Mouse (Mus musculus): ENCODE measurements around the gene Rab36. TPM values are rescaled to one million over a fixed set of nuclear protein-coding genes. Genes with fewer than 3 reads are reported as not detected.

Gene Rab36
- polyA plus RNA-seq, 1 experiment from 2014 or later: 11.7 TPM

DNA sequence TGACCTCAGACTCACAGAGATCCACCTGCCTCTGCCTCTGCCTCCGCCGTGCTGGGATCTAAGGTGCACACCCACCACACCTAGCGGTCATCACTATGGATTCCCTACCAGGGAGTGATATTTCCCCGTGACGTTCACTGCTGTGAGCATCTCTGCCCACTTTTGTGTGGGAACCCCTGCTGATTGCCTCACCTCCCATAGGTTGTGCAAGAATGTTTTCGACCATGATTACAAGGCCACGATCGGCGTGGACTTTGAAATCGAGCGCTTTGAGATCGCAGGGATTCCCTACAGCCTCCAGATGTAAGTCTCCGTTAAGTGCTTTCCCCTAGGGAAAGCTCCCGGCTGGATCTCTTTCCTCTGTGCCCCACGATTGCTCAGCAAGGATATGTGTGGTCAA, 9.0 kb downstream of the Rab36 start:
- 92% methylated on average over 15 of the region's 15 CpGs for WGBS
- no peak overlapping the region for H3K4me3 ChIP-seq (replicated peaks)
- no peak overlapping the region for H3K4me2 ChIP-seq
- no peak for ATAC-seq (ENCODE audit: insufficient number of reproducible peaks, insufficient read depth, low FRiP score, low TSS enrichment, low read depth)
- H3K9me3 ChIP-seq: no peaks in the 10 kb centered on the region
- H3K36me3 ChIP-seq: 0 out of 2 replicates have a peak, but pooled peaks cover 12% of the 10 kb centered on the region
- no peaks in the 10 kb centered on the region; the same call in 1 of the 2 replicates for H3K4me1 ChIP-seq (replicated peaks)
- H3K9ac ChIP-seq (replicated peaks): no peak overlapping the region
- H3K27ac ChIP-seq: no peak overlapping the region
- H3K27me3 ChIP-seq: no peaks in the 10 kb centered on the region

DNA sequence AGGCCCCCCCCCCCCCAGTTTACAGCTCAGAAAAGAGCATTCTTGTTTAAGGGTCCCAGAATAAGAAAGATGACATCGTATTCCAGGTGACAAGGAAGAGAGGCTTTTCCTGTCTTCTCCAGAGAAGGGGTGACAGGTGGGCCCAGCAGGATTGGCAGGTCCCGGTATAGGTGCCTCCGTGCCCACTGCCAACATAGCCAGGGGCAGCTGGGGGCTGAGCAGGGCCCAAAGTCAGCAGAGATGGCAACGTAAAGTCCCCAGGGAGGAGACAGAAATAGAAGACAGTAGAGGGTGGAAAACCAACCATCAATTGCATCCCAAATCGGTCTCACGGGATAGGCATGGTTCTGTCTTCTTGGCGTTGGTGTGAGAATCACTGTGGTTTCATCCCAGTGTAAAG, 11.9 kb downstream of the Rab36 start:
- no peak overlapping the region for H3K27ac ChIP-seq
- H3K27me3 ChIP-seq: no peaks in the 10 kb centered on the region
- no peak overlapping the region for H3K4me2 ChIP-seq
- ATAC-seq (ENCODE audit: insufficient number of reproducible peaks, insufficient read depth, low FRiP score, low TSS enrichment, low read depth): no peak
- H3K4me3 ChIP-seq (replicated peaks): no peak overlapping the region
- H3K9ac ChIP-seq (replicated peaks): no peak overlapping the region
- no peaks in the 10 kb centered on the region; the same call in 1 of the 2 replicates for H3K4me1 ChIP-seq (replicated peaks)
- H3K9me3 ChIP-seq: no peaks in the 10 kb centered on the region
- H3K36me3 ChIP-seq: 0 out of 2 replicates have a peak, but pooled peaks cover 12% of the 10 kb centered on the region
- WGBS: 92% methylated on average over 7 of the region's 7 CpGs

DNA sequence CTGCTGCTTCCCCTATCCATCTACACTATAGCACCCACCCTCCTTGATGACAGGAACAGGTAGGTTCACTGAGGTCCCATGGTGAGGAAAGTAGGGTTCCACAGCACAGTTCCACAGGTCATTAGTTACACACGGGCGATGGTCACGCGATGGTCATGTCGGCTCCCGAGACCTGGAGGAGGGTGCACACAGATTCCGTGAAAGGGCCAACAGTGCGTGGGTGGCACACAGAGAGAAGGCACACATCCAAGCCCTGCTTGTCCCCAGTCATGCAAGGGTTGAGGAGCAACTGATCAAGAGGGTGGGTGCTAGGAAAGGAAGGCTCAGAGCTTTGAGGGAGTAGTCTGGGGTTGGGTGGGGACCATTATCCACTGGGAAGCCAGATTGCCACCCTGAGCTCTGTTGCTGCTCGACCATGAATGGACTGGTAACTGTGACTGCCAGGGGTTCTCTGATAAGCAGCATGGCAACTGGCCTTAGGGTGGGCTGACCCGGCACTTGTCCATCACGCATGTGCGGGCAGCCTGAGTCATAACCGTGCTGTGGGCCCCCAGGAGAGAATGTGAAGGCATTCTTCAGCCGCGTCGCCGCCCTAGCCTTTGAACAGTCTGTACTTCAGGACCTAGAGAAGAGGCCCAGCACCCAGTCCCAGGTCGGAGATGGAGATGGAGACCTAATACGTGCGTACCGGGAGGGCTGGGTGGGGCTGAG, 14.7 kb downstream of the Rab36 start:
- Histone ChIP-seq H3K36me3 (0 out of 2 replicates have a peak, but pooled peaks cover 7% of the 10 kb centered on the region), H3K27me3 (no peaks in the 10 kb centered on the region), H3K4me2 (no peak overlapping the region)

DNA sequence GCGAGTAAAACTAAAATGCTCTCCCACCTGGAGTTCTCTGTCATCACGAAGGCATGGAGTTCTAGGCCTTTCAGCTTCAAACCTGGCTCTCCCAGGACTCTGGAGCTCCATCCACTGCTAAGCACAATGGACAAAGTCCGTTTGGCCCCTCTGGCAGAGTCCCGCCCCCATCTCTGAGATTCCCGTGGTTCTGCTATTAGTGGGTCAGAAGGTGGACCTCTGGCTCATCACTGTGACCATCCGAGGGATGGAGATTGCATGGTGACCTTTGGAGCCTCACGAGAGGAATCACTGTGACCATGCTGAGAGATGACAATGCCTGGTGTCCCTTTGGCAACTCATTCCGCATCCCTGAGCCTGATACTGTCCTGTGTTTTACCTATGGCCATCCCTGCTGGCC, 16.0 kb downstream of the Rab36 start:
- 85% methylated on average over 8 of the region's 8 CpGs for WGBS
- H3K36me3 ChIP-seq: 0 out of 2 replicates have a peak, but pooled peaks cover 7% of the 10 kb centered on the region
- no peak overlapping the region for H3K4me2 ChIP-seq
- H3K4me1 ChIP-seq (replicated peaks): no peaks in the 10 kb centered on the region
- no peak overlapping the region for H3K9ac ChIP-seq (replicated peaks)
- no peaks in the 10 kb centered on the region for H3K27me3 ChIP-seq
- H3K9me3 ChIP-seq: no peaks in the 10 kb centered on the region
- ATAC-seq (ENCODE audit: insufficient number of reproducible peaks, insufficient read depth, low FRiP score, low TSS enrichment, low read depth): no peak
- no peak overlapping the region for H3K4me3 ChIP-seq (replicated peaks)
- no peak overlapping the region for H3K27ac ChIP-seq

More for the DNA sequence above, 14.7 kb downstream of the Rab36 start:
- H3K9me3 ChIP-seq: no peaks in the 10 kb centered on the region
- 93% methylated on average over 21 of the region's 21 CpGs for WGBS
- no peaks in the 10 kb centered on the region for H3K4me1 ChIP-seq (replicated peaks)
- no peak overlapping the region for H3K4me3 ChIP-seq (replicated peaks)
- no peak for ATAC-seq (ENCODE audit: insufficient number of reproducible peaks, insufficient read depth, low FRiP score, low TSS enrichment, low read depth)
- H3K9ac ChIP-seq (replicated peaks): no peak overlapping the region
- H3K27ac ChIP-seq: no peak overlapping the region

DNA sequence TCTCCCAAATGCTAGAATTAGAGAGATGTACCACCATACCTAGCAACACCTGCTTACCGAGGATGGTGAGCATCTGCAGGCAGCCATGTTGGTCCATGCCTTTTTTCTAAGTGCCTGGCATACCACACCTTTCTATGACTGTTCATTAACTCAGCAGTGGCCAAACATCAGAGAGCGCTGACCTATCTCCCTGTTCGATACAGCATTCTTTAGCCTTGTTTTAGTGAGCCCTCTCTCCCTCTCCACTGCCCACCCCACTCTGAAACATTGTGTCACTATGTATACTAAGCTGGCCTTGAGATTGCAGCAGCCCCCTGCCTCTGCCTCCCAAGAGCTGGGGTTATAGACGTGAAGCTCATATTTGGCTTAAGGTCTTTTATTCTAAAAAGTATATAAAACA, 16.8 kb downstream of the Rab36 start:
- no peaks in the 10 kb centered on the region for H3K9me3 ChIP-seq
- ATAC-seq (ENCODE audit: insufficient number of reproducible peaks, insufficient read depth, low FRiP score, low TSS enrichment, low read depth): no peak
- no peak overlapping the region for H3K27ac ChIP-seq
- H3K4me1 ChIP-seq (replicated peaks): no peaks in the 10 kb centered on the region
- H3K9ac ChIP-seq (replicated peaks): no peak overlapping the region
- no peak overlapping the region for H3K4me3 ChIP-seq (replicated peaks)
- WGBS: 79% methylated on average over 4 of the region's 4 CpGs
- no peak overlapping the region for H3K4me2 ChIP-seq
- H3K27me3 ChIP-seq: no peaks in the 10 kb centered on the region
- 0 out of 2 replicates have a peak, but pooled peaks cover 2% of the 10 kb centered on the region for H3K36me3 ChIP-seq

DNA sequence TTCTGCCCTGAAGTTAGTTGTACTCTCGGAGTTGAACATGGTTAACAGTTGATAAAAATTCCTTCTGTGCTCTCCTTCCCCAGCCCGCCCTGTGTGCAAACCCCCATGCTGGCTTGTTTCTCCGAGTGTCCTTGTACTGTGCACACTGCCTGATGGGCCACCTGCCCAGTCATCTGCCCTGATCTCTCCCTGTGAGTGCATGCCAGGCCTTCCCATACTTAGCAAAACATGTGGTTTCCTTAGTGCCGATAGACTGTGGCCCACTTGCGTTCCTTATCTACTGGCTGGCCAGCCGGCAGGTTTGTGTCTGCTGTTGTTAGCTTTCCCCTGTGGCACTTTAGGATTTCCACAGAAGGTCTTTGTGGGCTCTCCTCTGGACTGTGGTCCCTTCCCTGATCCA, 17.3 kb downstream of the Rab36 start:
- Histone ChIP-seq H3K4me3 (replicated peaks) (no peak overlapping the region), H3K27me3 (no peaks in the 10 kb centered on the region), H3K27ac (no peak overlapping the region), H3K9ac (replicated peaks) (no peak overlapping the region), H3K4me2 (no peak overlapping the region), H3K4me1 (replicated peaks) (no peaks in the 10 kb centered on the region), H3K36me3 (no peaks in the 10 kb centered on the region), H3K9me3 (no peaks in the 10 kb centered on the region)
- 80% methylated on average over 6 of the region's 6 CpGs for WGBS
- no peak for ATAC-seq (ENCODE audit: insufficient number of reproducible peaks, insufficient read depth, low FRiP score, low TSS enrichment, low read depth)

DNA sequence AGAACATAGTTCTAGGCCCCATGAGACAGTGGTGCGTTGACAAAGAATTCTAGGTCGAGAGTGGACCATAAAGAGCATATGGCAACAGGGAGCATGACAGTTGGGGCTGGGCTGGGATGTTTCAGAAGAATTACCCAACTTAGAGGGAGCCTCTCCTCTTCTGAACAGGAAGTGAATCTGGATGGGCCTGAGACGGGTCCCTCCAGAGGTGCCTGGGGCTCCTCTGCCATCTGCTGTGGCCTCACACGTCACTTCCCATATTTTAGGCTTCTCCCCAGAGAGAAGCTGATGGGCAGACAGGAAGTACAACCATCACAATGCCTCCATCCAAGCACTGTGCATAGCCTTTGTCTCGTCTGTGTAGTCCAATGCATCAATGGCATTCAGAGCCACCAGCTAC, 18.8 kb downstream of the Rab36 start:
- Histone ChIP-seq H3K4me1 (replicated peaks) (peaks cover 8% of the 10 kb centered on the region), H3K27ac (no peak overlapping the region; the same call in 1 of the 2 replicates), H3K27me3 (no peaks in the 10 kb centered on the region), H3K9me3 (no peaks in the 10 kb centered on the region), H3K4me3 (replicated peaks) (no peak overlapping the region), H3K36me3 (no peaks in the 10 kb centered on the region), H3K4me2 (no peak overlapping the region), H3K9ac (replicated peaks) (no peak overlapping the region)
- 75% methylated on average over 5 of the region's 5 CpGs for WGBS
- no peak for ATAC-seq (ENCODE audit: insufficient number of reproducible peaks, insufficient read depth, low FRiP score, low TSS enrichment, low read depth)

DNA sequence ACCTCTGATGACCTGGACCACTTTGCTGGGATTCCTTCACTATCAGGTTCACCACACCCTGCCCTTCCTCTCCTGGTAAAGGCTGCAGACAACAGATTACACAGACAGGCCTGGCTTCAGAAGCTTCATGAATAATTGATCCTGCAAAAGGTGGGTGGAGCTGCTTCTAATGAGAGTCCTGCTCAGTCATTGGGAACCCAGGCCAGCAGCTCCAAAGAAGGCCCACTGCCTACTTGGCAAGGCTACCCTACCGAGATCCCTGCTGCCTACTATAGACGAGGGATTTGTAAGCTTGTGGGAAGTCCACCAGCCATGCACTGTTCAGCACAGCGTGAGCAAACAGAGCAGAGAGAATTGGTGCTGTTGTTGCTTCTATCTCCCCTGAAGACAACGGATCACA, 19.4 kb downstream of the Rab36 start:
- Histone ChIP-seq H3K27ac (no peak overlapping the region), H3K4me1 (replicated peaks) (peaks cover 8% of the 10 kb centered on the region), H3K4me3 (replicated peaks) (no peak overlapping the region), H3K36me3 (no peaks in the 10 kb centered on the region), H3K4me2 (no peak overlapping the region), H3K27me3 (no peaks in the 10 kb centered on the region), H3K9me3 (no peaks in the 10 kb centered on the region), H3K9ac (replicated peaks) (no peak overlapping the region)
- no peak for ATAC-seq (ENCODE audit: insufficient number of reproducible peaks, insufficient read depth, low FRiP score, low TSS enrichment, low read depth)
- 41% methylated on average over 4 of the region's 4 CpGs for WGBS

DNA sequence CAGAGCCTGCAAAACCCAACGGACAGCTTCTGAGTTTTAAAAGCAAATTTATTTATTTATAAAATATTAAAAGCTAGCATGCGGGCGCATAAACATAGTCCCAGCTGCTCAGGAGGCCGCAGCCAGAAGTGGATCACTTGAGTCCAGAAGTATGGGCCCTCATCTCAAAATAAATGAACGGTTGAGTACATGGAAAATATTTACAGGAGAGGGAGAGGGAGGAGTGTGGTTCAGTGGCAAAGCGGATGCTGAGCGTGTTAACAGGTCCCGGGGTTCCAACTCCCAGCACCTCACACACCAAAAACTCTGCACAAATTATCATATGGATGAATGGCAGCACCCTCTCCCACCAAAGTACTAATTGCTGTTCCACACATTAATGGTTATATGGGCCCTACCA, 21.5 kb downstream of the Rab36 start:
- no peaks in the 10 kb centered on the region for H3K9me3 ChIP-seq
- H3K27me3 ChIP-seq: peaks cover 6% of the 10 kb centered on the region; the same call in 1 of the 2 replicates
- H3K4me3 ChIP-seq (replicated peaks): no peak overlapping the region
- H3K4me2 ChIP-seq: no peak overlapping the region
- 84% methylated on average over 8 of the region's 8 CpGs for WGBS
- peaks cover 27% of the 10 kb centered on the region for H3K4me1 ChIP-seq (replicated peaks)
- H3K27ac ChIP-seq: no peak overlapping the region
- no peaks in the 10 kb centered on the region for H3K36me3 ChIP-seq
- H3K9ac ChIP-seq (replicated peaks): no peak overlapping the region
- ATAC-seq (ENCODE audit: insufficient number of reproducible peaks, insufficient read depth, low FRiP score, low TSS enrichment, low read depth): no peak

DNA sequence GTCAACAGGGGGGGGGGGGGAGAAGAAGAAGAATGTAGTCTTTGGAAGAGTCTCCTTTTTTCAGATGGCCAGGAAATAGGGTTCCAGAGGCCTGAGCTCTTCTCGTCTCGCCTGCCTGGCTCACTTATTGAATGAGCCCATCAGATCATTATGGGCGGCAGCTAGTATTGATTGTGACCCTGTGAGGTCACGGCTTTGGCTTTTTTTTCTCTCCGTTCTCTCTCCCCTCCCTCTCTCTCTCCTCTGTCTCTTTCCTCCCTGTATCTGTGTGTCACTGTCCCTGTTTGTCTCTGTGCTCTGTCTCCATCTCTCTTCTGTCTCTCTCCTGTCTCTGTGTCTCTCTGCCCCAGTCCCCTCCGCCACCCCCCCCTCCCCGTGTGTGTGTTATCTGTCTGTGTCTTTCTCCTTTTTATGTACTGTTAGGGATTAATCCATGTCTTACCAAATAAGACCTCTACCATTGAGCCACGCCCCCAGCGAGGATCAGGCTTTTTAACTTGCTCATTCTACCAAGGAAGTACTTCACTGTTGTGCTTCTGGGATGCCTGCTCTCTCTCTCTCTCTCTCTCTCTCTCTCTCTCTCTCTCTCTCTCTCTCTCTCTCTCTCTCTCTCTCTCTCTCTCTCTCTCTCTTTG, 22.0 kb downstream of the Rab36 start:
- H3K4me1 ChIP-seq (replicated peaks): peaks cover 32% of the 10 kb centered on the region
- H3K36me3 ChIP-seq: no peaks in the 10 kb centered on the region
- no peak overlapping the region for H3K27ac ChIP-seq
- no peak overlapping the region for H3K4me3 ChIP-seq (replicated peaks)
- ATAC-seq (ENCODE audit: insufficient number of reproducible peaks, insufficient read depth, low FRiP score, low TSS enrichment, low read depth): no peak
- 40% methylated on average over 9 of the region's 9 CpGs for WGBS
- H3K27me3 ChIP-seq: peaks cover 6% of the 10 kb centered on the region; the same call in 1 of the 2 replicates
- peak overlapping the region; percentile 95 for H3K4me2 ChIP-seq
- H3K9me3 ChIP-seq: no peaks in the 10 kb centered on the region
- H3K9ac ChIP-seq (replicated peaks): no peak overlapping the region

DNA sequence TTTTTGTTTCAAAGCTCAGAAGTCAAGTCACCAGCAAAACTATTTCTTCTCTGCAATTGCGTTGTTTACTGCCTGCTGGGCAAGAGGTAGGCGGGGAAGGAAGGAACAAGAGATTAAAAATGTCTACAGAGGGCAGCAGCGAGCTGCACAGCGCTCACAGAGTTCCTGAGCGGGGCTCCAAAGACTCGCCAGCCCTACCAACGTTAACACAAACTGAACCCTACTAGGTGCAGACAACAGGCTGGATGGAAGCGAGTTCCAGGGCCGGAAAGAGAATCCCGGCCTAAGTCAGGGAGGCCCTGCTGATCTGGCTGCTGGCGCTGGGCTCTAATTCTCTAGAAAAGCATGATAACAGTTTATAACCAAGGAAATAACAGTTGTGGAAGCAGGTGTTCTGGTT, 22.5 kb downstream of the Rab36 start:
- Histone ChIP-seq H3K4me3 (replicated peaks) (peak overlapping the region; percentile 91; the same call in 1 of the 2 replicates), H3K4me1 (replicated peaks) (peaks cover 37% of the 10 kb centered on the region), H3K27me3 (peaks cover 6% of the 10 kb centered on the region; the same call in 1 of the 2 replicates), H3K9ac (replicated peaks) (no peak overlapping the region), H3K36me3 (peaks cover 2% of the 10 kb centered on the region; the same call in 1 of the 2 replicates), H3K9me3 (no peaks in the 10 kb centered on the region), H3K27ac (0 out of 2 replicates have a peak overlapping the region, but pooled peaks have one; percentile 12), H3K4me2 (peak overlapping the region; percentile 95)
- 1% methylated on average over 11 of the region's 11 CpGs for WGBS
- no peak for ATAC-seq (ENCODE audit: insufficient number of reproducible peaks, insufficient read depth, low FRiP score, low TSS enrichment, low read depth)

All from limb, embryonic 12.5 days (tissue).